Mouse (Mus musculus) thymus, postnatal 0 days (tissue): ENCODE results near the gene Mfsd6. TPM values are rescaled to one million over a fixed set of nuclear protein-coding genes. Genes with fewer than 3 reads are reported as not detected.

Experiments
- DNase-seq: peaks from one replicate; pipeline ENCODE4 v3.0.0-alpha.2; 2015; ENCODE audit warnings: low spot score
- polyA plus RNA-seq: library from polyadenylated mRNA; unstranded; fragments of >200 nt; fragmentation: Nextera tagmentation; extraction: Ambion mirVana; gene quantifications from 2 replicates; pipeline ENCODE4 v1.2.1, GENCODE M21; 2015

Gene Mfsd6
- polyA plus RNA-seq, 1 experiment from 2014 or later, result 2.6 TPM

DNA sequence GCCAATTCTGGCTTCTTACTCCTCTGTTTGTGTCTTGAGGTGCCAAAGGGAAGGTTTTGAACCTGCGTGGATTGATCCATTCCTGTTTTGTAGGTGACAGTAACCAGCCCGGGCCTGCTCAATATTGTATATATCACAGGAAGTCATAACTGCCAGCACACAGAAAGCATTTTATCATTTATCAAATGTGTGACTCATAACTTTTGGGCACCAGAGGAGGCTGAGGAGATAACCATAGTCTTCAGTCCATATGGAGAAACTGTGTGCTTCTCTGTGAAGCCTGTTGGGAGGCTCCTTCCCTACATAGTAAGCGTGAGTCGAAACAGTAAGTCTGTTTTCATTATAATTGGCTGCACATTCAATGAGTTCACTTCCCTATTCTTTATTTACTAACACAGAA, 86.5 kb downstream of the Mfsd6 start:
- no peak for DNase-seq

DNA sequence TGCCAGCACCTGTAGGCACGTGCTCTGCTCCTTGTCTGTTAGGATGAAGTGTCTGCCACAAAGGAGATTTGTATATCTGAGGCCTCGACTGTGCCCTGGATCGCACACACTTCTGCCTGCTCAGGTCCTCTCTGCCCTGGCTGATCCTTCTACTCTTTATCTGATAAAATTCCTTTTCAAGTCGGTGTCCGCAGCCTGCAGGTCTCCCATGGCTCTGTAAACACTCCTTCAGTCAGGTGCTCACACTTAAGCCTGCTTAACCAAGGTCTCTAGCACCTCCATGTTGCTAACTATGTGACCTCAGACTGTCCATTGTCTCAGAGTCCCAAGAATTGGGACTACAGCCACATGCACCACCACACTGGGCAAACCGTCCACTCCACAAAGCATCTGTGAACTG, 87.0 kb downstream of the Mfsd6 start:
- DNase-seq, result no peak

GRCm38 (mm10) chr1:52639090-52639489, 88.2 kb downstream of the Mfsd6 start:
- no peak for DNase-seq

DNA sequence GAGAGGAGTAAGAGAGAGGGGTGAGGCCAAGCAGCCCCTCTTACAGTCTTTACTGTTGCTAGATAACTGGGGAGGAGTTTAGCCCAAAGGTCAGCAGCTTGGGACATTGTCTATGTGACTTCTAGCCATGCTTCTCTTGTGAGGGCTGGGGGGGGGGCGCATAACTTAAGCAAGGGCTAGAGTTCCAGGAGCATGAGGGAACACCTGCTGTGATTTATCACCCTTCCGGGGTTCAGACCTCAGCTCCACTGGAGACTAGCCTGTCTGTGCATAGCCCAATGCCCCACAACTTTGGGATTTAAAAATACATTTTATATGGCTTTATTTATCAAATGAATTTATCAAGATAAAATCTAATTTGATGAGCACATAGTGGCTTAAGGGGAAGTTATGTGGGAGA, 89.2 kb downstream of the Mfsd6 start:
- DNase-seq, result no peak

DNA sequence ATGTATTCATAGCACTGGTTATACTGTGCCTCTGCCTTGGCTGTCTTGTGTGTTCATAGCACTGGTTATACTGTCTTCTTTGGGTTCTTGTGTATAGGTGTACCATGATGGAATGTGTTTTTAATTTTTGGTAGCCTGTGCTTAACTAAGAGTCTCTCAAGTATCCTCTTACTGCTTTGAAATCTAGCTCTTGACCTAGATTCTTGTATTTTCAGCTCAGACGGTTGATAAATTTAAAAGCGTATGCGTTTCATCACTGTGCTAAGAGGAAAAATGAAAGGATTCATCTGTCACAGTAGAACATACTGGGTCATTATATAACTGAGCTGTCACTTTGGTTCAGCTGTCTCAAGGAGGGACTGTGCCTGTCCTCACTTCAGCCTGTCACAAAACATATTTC, 91.3 kb downstream of the Mfsd6 start:
- no peak for DNase-seq

- DNase-seq, result no peak
Observed at GRCm38 (mm10) chr1:52634251-52634650, 93.0 kb downstream of the Mfsd6 start.

- peak; percentile 50 for DNase-seq
Observed at GRCm38 (mm10) chr1:52631570-52631969, 95.7 kb downstream of the Mfsd6 start.

GRCm38 (mm10) chr1:52630937-52631299, 96.3 kb downstream of the Mfsd6 start:
- DNase-seq, result peak; percentile 91

DNA sequence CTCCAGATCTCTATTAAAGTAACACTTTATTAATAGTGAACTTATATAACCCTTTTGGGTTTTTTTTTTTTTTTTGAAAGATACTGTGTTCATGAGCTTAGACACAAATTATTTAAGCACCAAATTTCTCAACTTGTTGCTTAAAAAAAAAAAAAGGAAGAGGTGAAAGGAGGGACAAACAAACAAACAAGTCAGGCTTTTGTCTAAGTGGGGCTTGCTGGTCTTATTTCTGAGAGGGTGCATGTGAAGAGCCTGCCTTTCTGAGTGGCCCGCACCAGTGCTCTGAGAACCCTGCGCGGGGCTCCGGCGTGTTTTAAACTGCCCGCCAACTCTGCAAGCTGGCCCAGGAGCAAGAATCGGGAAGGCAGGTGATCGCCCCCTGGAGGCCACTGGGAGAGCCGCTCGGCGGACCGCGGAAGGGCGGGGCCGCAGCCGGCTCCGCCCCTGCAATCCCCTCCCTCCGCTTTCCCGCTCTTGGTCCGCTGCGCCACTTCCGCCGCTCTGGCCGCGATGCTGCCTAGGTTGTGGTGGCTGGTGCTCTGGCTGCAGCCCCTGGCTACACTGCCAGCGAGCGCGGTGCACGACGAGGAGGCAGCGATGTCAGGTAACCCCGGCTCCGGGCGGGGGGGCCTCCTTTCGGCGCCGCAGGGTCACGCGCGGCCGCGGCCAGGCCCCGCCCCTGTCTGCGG, 96.9 kb downstream of the Mfsd6 start, which contains the start of gene Nemp2:
Gene Nemp2 (plus strand): TSS at position 456 of the 689 bp plus-strand sequence.
- peak; percentile 92 for DNase-seq

DNA sequence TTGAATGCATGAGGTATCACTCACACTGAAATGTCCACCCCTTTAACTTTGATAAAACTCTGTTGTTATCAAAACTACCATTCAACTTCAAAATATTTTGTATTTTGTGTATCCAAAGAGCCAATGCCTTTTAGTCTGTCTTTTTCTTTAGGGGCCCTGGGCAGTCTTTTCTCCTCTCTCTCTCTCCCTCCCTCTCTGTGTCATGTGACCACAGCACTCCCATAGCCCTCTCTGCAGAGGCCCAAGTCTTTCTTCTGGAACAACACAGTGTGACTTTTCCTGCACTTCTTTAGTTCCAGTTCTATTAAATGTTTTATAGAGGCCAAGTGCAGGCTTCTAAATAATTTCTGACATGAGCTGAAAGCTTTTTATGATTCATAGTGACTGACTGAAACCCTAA, 106.8 kb downstream of the Mfsd6 start:
- DNase-seq, result no peak

DNA sequence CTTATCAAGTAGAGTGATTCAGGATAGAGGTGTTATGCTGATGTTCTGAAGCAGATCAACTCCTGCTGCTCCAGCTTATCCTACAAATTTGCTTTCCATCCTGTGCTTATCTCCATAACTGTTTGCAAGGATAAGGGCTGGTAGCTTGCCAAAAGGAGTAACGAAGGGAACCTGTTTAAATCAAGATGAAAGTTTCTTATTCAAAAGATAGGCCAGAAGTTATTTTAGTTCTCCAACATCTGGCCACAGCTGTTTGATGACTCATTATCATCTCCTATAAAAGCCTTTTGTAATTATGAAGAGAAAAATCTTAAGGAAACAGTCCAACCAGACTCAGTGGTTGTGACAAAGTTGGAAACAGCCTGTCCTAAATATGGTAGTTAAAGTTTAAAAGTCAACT, 109.0 kb downstream of the Mfsd6 start:
- no peak for DNase-seq

GRCm38 (mm10) chr1:52608486-52608885, 118.8 kb downstream of the Mfsd6 start:
- no peak for DNase-seq

- DNase-seq, result peak; percentile 10
Observed at GRCm38 (mm10) chr1:52607700-52608099, 119.6 kb downstream of the Mfsd6 start.

Other genes starting within 250 kb of the Mfsd6 start
- gene Nab1, start 226.8 kb downstream of the Mfsd6 start, polyA plus RNA-seq, result 13.6 and 18.1 TPM in 2 replicates
- gene Nemp2, start 96.8 kb downstream of the Mfsd6 start, polyA plus RNA-seq, result 12.5 and 15.8 TPM in 2 replicates
- 43.5 and 43.7 TPM in 2 replicates for gene Inpp1, start 90.2 kb upstream of the Mfsd6 start, polyA plus RNA-seq
- 23.8 and 24.3 TPM in 2 replicates for gene Hibch, start 117.5 kb upstream of the Mfsd6 start, polyA plus RNA-seq